In the genomic region with DNA sequence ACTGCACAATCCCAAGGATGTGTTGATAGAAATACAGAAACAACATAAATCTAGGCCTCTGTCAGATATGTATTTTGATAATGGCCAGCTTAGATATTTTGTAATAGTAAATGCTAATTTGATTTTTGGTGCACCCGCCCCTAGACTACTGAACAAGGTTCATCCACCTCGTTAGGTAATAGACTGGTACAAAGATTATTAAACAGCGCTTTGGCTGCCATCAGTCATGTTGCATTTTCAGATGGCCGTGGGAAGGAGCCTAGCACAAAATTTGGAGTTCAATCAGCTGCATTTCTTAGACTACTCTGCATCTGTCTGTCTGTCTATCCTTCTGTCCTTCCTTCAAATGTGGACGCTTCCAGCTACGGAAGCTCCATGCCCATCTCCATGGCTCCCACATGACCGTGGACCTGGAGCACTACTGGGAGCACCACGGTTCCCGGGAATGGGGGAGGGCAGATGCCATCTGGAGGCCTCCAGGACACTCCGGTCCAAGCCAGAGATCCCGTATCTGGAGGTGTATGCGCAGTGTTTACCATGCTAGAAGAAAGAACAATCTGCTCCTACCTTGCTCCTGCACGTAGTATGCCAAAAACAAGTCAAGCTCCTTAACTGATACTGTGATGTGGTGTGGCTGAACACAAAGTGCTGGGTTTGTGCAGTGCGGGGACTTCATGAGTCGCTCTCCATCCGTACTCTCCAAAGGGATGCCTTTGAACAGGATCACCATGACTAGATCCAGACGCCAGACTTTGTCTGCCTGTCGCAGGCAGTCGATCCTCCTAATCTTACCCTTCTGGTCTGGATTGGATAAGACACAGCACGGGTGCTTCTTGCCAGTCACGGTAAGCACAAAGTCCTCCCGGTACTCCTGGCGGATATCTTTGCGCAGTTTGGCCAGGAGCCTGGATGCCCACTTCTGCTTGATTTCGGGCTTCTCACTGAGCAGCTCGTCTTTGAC, we compare ENCODE assay signal across 8 mouse cellular contexts.
DNase-seq lines count a peak whose midpoint lies in the region; ATAC-seq lines count a peak whose summit lies in the region.
"Had no signal": no experiment of that assay in that cellular context is flagged by ENCODE, and none has a peak within 500 bp of the region (broad histone marks: within the 10 kb centered on the region; RNA-seq: fewer than 3 reads in every experiment).

No protein-coding gene starts in this region.

- ATAC-seq in cerebellum, adult (ENCODE audit: insufficient number of reproducible peaks, low FRiP score, low TSS enrichment), result peak; percentile 79
- ATAC-seq in limb, embryonic 13.5 days (ENCODE audit: low FRiP score, low read depth), result no peak; the same call in 1 of the 2 replicates

- intact Hi-C loops in left cerebral cortex, postnatal 25 days (cut with DNase I), result no loop called here

- H3K4me1 ChIP-seq in limb, embryonic 13.5 days, result peaks cover 75% of the 10 kb centered on the region

- no peaks in the 10 kb centered on the region for H3K27me3 ChIP-seq in limb, embryonic 13.5 days
- H3K27me3 ChIP-seq: limb, embryonic 12.5 days had no signal

- H3K4me2 ChIP-seq in limb, embryonic 13.5 days (replicated peaks), result 0 out of 2 replicates have a peak overlapping the region, but pooled peaks have one; percentile 32

- peaks cover 36% of the 10 kb centered on the region for H3K36me3 ChIP-seq in limb, embryonic 13.5 days

- DNase-seq in left cerebral cortex, postnatal 25 days (ENCODE audit: low spot score in 2 of 2), result peak; percentile 47 to 52
- no peak for DNase-seq in left cerebral cortex, adult 8-10 months (ENCODE audit: low spot score in 2 of 2)
- DNase-seq in cerebellum, postnatal 25 days, result peak; percentile 85 to 88
- no peak for DNase-seq in c-Kit-positive CD71-positive TER-119-positive erythroid progenitor cells, embryonic 14.5 days (ENCODE audit: low spot score)
- DNase-seq in spleen, postnatal 14 days (ENCODE audit: low spot score in 2 of 2), result no peak

- H3K27ac ChIP-seq in limb, embryonic 13.5 days, result no peak overlapping the region
- H3K27ac ChIP-seq: limb, embryonic 12.5 days had no signal

- H3K9ac ChIP-seq in limb, embryonic 13.5 days, result no peak overlapping the region
- H3K9ac ChIP-seq: limb, embryonic 12.5 days had no signal

- no peaks in the 10 kb centered on the region for H3K9me3 ChIP-seq in limb, embryonic 13.5 days
- H3K9me3 ChIP-seq: limb, embryonic 12.5 days had no signal

- WGBS in limb, embryonic 13.5 days, result 84% methylated on average over 26 of the region's 26 CpGs

- no peak overlapping the region for H3K4me3 ChIP-seq in limb, embryonic 13.5 days
- H3K4me3 ChIP-seq: limb, embryonic 12.5 days had no signal

Comparison
In these comparisons a context has a peak if more than half of its experiments do, and no peak if none do; other contexts are left out.
1. DNase-seq: peak in left cerebral cortex, postnatal 25 days (2 of 2) and cerebellum, postnatal 25 days (2 of 2); none in left cerebral cortex, adult 8-10 months (0 of 2), c-Kit-positive CD71-positive TER-119-positive erythroid progenitor cells, embryonic 14.5 days (single experiment) and spleen, postnatal 14 days (0 of 2).